Mouse (Mus musculus): ENCODE measurements at regions not wholly inside any gene's neighbourhood (a gene's known extent, or its start where the extent isn't known, plus 50 kb on each side); places are given as distances from the start of the nearest gene placed in this dataset.

GRCm38 (mm10) chr2:128427181-128427880, 163.7 kb upstream of the Spdye4c start:
- in situ Hi-C loops (cut with MboI; ENCODE audit: unreplicated experiment in 2 of 2): loop anchor here in 1 of 2 experiments (25.0 kb wide), 1 partner anchor 915 kb away; the partner anchor contains the start of gene Kcnip3

GRCm38 (mm10) chr2:128428154-128428553, 162.9 kb upstream of the Spdye4c start:
- in situ Hi-C loops (cut with MboI; ENCODE audit: unreplicated experiment in 2 of 2): loop anchor here in 1 of 2 experiments (25.0 kb wide), 1 partner anchor 916 kb away; the partner anchor contains the start of gene Kcnip3

GRCm38 (mm10) chr2:128428651-128429633, 162.1 kb upstream of the Spdye4c start:
- in situ Hi-C loops (cut with MboI; ENCODE audit: unreplicated experiment in 2 of 2): loop anchor here in 1 of 2 experiments (25.0 kb wide), 1 partner anchor 917 kb away; the partner anchor contains the start of gene Kcnip3

GRCm38 (mm10) chr2:128429786-128430185, 161.2 kb upstream of the Spdye4c start:
- in situ Hi-C loops (cut with MboI; ENCODE audit: unreplicated experiment in 2 of 2): loop anchor here in 1 of 2 experiments (25.0 kb wide), 1 partner anchor 917 kb away; the partner anchor contains the start of gene Kcnip3

- in situ Hi-C loops (cut with MboI; ENCODE audit: unreplicated experiment in 2 of 2): loop anchor here in 1 of 2 experiments (25.0 kb wide), 1 partner anchor 919 kb away; the partner anchor contains the start of gene Kcnip3
These were observed 160.2 kb upstream of the Spdye4c start for GRCm38 (mm10) chr2:128430776-128431291.

GRCm38 (mm10) chr2:128431751-128432150, 159.3 kb upstream of the Spdye4c start:
- in situ Hi-C loops (cut with MboI; ENCODE audit: unreplicated experiment in 2 of 2): loop anchor here in 1 of 2 experiments (25.0 kb wide), 1 partner anchor 919 kb away; the partner anchor contains the start of gene Kcnip3

GRCm38 (mm10) chr2:128432741-128433140, 158.3 kb upstream of the Spdye4c start:
- in situ Hi-C loops (cut with MboI; ENCODE audit: unreplicated experiment in 2 of 2): loop anchor here in 1 of 2 experiments (25.0 kb wide), 1 partner anchor 920 kb away; the partner anchor contains the start of gene Kcnip3

GRCm38 (mm10) chr2:128433553-128434081, 157.4 kb upstream of the Spdye4c start:
- in situ Hi-C loops (cut with MboI; ENCODE audit: unreplicated experiment in 2 of 2): loop anchor here in 1 of 2 experiments (25.0 kb wide), 1 partner anchor 921 kb away; the partner anchor contains the start of gene Kcnip3

GRCm38 (mm10) chr2:128434200-128434977, 156.6 kb upstream of the Spdye4c start:
- in situ Hi-C loops (cut with MboI; ENCODE audit: unreplicated experiment in 2 of 2): loop anchor here in 1 of 2 experiments (25.0 kb wide), 1 partner anchor 922 kb away; the partner anchor contains the start of gene Kcnip3

GRCm38 (mm10) chr2:128436378-128436777, 154.6 kb upstream of the Spdye4c start:
- in situ Hi-C loops (cut with MboI; ENCODE audit: unreplicated experiment in 2 of 2): loop anchor here in 1 of 2 experiments (25.0 kb wide), 1 partner anchor 924 kb away; the partner anchor contains the start of gene Kcnip3

- in situ Hi-C loops (cut with MboI; ENCODE audit: unreplicated experiment in 2 of 2): loop anchor here in 1 of 2 experiments (25.0 kb wide), 1 partner anchor 925 kb away; the partner anchor contains the start of gene Kcnip3
These were observed 153.3 kb upstream of the Spdye4c start for GRCm38 (mm10) chr2:128437698-128438097.

- in situ Hi-C loops (cut with MboI; ENCODE audit: unreplicated experiment in 2 of 2): loop anchor here in 1 of 2 experiments (25.0 kb wide), 1 partner anchor 926 kb away; the partner anchor contains the start of gene Kcnip3
These were observed 152.7 kb upstream of the Spdye4c start for GRCm38 (mm10) chr2:128438161-128438822.

- in situ Hi-C loops (cut with MboI; ENCODE audit: unreplicated experiment in 2 of 2): loop anchor here in 1 of 2 experiments (25.0 kb wide), 1 partner anchor 927 kb away; the partner anchor contains the start of gene Kcnip3
These were observed 152.1 kb upstream of the Spdye4c start for GRCm38 (mm10) chr2:128438897-128439296.

GRCm38 (mm10) chr2:128444599-128445011, 146.4 kb upstream of the Spdye4c start:
- in situ Hi-C loops (cut with MboI; ENCODE audit: unreplicated experiment in 2 of 2): loop anchor here in 1 of 2 experiments (25.0 kb wide), 1 partner anchor 932 kb away; the partner anchor contains the start of gene Kcnip3

GRCm38 (mm10) chr2:128445443-128445842, 145.6 kb upstream of the Spdye4c start:
- in situ Hi-C loops (cut with MboI; ENCODE audit: unreplicated experiment in 2 of 2): loop anchor here in 1 of 2 experiments (25.0 kb wide), 1 partner anchor 933 kb away; the partner anchor contains the start of gene Kcnip3

- in situ Hi-C loops (cut with MboI; ENCODE audit: unreplicated experiment in 2 of 2): loop anchor here in 1 of 2 experiments (25.0 kb wide), 1 partner anchor 937 kb away; the partner anchor contains the start of gene Kcnip3
These were observed 141.7 kb upstream of the Spdye4c start for GRCm38 (mm10) chr2:128449294-128449693.

GRCm38 (mm10) chr2:128450045-128450444, 141.0 kb upstream of the Spdye4c start:
- in situ Hi-C loops (cut with MboI; ENCODE audit: unreplicated experiment in 2 of 2): no loop called here
